Mouse (Mus musculus): ENCODE results near the gene Rere.

- TF ChIP-seq EP300 (optimal IDR thresholded peaks at IDR 0.05) (no peak), CTCF (IDR thresholded peaks at IDR 0.05; ENCODE audit: low read depth) (no peak; the same call in 1 of the 2 replicates)
Observed at GRCm38 (mm10) chr4:150478006-150478405, 196.6 kb downstream of the Rere start.
